Mouse (Mus musculus): Measurements from ENCODE around the gene Hs3st4. TPM values are rescaled to one million over a fixed set of nuclear protein-coding genes. Genes with fewer than 3 reads are reported as not detected.

Gene Hs3st4
- polyA plus RNA-seq, 1 experiment from 2014 or later, result 7.6 TPM

DNA sequence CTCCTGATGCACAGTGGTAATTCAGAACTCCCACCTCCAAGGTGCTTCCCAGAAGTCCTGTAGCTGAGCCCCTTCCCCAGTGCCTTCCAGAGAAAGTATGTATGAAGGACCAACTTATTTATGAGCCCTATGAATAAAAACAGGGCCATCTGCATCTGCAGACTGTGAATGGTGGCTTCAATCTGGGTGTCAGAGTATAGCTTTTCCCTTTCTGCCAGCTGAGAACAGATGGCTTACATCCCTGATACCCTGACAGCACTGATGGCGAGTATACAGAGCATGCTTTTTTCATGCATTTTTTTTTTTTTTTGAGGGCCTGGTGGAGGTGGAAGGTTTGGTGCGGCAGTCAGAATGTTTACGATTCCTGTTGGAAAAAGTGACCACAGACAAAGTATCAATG is 375.4 kb downstream of the Hs3st4 start:
- Histone ChIP-seq H3K27ac (no peak overlapping the region), H3K9ac (replicated peaks) (no peak overlapping the region), H3K9me3 (no peaks in the 10 kb centered on the region), H3K36me3 (no peaks in the 10 kb centered on the region), H3K4me3 (replicated peaks) (no peak overlapping the region), H3K27me3 (no peaks in the 10 kb centered on the region), H3K4me1 (replicated peaks) (0 out of 2 replicates have a peak, but pooled peaks cover 3% of the 10 kb centered on the region), H3K4me2 (replicated peaks) (no peak overlapping the region)
- no peak for ATAC-seq
- 83% methylated on average over 3 of the region's 3 CpGs for WGBS

DNA sequence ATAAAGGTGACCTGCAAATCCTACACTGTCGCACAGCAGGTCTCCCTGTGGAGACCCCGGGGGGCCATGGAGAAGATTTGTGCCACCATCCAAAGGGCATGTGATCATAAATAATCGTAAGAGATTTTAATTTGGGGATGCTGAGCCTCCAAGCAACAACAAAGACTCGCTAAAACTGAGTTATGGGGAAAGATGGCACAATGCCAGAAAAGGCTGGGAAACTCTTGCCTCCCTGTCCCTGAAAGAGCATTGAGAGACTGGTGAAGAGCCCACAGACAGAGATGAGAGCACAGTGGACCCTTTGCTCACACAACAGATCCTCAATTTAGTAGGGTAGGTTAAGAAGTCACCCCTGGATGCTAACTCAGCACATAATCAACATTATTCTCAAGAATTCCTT is 377.2 kb downstream of the Hs3st4 start:
- H3K4me2 ChIP-seq (replicated peaks), result no peak overlapping the region
- H3K9ac ChIP-seq (replicated peaks), result no peak overlapping the region
- H3K4me1 ChIP-seq (replicated peaks), result 0 out of 2 replicates have a peak, but pooled peaks cover 3% of the 10 kb centered on the region
- no peaks in the 10 kb centered on the region for H3K27me3 ChIP-seq
- no peaks in the 10 kb centered on the region for H3K9me3 ChIP-seq
- H3K36me3 ChIP-seq, result no peaks in the 10 kb centered on the region
- H3K27ac ChIP-seq, result no peak overlapping the region
- no peak overlapping the region for H3K4me3 ChIP-seq (replicated peaks)
- 78% methylated on average over 4 of the region's 4 CpGs for WGBS
- no peak for ATAC-seq

DNA sequence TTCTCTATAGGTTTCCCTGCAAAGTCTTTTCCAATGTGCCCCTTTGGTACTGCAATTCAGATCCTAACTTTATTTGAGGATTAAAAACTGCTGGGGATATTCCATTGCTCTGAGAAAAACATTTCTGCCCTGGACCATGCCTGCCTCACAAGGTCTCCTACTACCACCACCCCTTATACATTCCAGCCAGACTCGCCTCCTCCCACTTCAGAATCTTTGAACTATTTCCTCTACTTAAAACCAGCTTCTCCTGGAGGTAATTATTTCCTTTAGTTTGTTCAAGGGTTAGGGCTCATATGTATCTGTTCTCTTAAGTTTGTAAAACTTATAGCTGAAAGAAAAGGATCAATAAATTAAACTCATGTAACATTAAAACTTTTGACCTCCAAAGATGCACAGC is 389.6 kb downstream of the Hs3st4 start:
- no peak overlapping the region for H3K4me3 ChIP-seq (replicated peaks)
- no peak for ATAC-seq
- WGBS, result 87% methylated on average over 1 of the region's 1 CpGs
- H3K9me3 ChIP-seq, result no peaks in the 10 kb centered on the region
- no peaks in the 10 kb centered on the region for H3K27me3 ChIP-seq
- no peaks in the 10 kb centered on the region for H3K4me1 ChIP-seq (replicated peaks)
- H3K4me2 ChIP-seq (replicated peaks), result no peak overlapping the region
- no peak overlapping the region for H3K9ac ChIP-seq (replicated peaks)
- H3K27ac ChIP-seq, result no peak overlapping the region
- H3K36me3 ChIP-seq, result no peaks in the 10 kb centered on the region

- no peak overlapping the region for H3K9ac ChIP-seq (replicated peaks)
- H3K27me3 ChIP-seq, result no peaks in the 10 kb centered on the region
- H3K4me3 ChIP-seq (replicated peaks), result no peak overlapping the region
- no peak overlapping the region for H3K27ac ChIP-seq
- no peaks in the 10 kb centered on the region for H3K4me1 ChIP-seq (replicated peaks)
- H3K36me3 ChIP-seq, result no peaks in the 10 kb centered on the region
- 97% methylated on average over 2 of the region's 2 CpGs for WGBS
- no peak for ATAC-seq
- no peaks in the 10 kb centered on the region for H3K9me3 ChIP-seq
- H3K4me2 ChIP-seq (replicated peaks), result no peak overlapping the region
Observed at GRCm38 (mm10) chr7:124372697-124373096, 390.0 kb downstream of the Hs3st4 start.

DNA sequence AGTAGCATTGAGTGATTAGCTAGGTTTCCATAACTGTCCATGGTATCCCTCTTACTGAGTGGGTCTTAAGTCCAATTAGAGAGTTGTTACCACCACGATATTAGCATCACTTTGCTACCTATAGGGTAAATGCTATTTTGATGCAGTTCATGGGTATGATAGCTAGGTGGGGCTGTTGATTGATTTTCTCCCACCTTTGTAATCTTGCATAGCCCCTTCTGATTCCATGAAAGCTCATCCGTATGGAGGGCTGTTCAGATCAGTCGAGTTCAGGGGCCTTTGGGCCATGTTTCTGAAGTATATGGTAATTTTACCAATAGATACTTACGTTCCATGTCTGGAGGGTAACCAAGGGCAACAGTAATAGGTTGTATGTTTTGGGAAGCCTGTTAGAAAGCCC is 400.8 kb downstream of the Hs3st4 start:
- no peak overlapping the region for H3K27ac ChIP-seq
- no peak overlapping the region for H3K9ac ChIP-seq (replicated peaks)
- H3K27me3 ChIP-seq, result no peaks in the 10 kb centered on the region
- H3K9me3 ChIP-seq, result no peaks in the 10 kb centered on the region
- 0 out of 2 replicates have a peak, but pooled peaks have one; percentile 58 for ATAC-seq
- no peak overlapping the region for H3K4me3 ChIP-seq (replicated peaks)
- H3K36me3 ChIP-seq, result no peaks in the 10 kb centered on the region
- 26% methylated on average over 4 of the region's 4 CpGs for WGBS
- no peak overlapping the region for H3K4me2 ChIP-seq (replicated peaks)
- peaks cover 10% of the 10 kb centered on the region; the same call in 1 of the 2 replicates for H3K4me1 ChIP-seq (replicated peaks)

DNA sequence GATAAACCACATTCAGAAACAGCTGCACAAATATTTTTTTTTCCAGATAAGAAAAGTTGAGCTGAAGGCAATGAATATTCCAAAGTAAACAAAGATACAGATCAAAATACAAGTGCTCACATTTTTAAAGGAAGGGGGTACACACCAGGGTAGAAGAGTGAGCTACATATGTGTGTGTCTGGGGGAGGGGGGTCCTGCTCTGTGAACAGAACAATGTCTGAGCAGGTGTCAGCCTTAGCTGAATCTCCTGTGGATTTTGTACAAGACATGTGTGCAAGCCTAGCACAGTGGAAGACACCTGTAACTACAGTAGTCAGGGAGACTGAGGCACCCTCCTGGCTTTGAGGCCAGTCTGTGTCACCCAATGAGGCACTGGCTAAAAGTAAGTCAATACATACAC is 416.5 kb downstream of the Hs3st4 start:
- ATAC-seq, result no peak
- no peaks in the 10 kb centered on the region for H3K4me1 ChIP-seq (replicated peaks)
- no peaks in the 10 kb centered on the region for H3K36me3 ChIP-seq
- H3K9me3 ChIP-seq, result no peaks in the 10 kb centered on the region
- no peaks in the 10 kb centered on the region for H3K27me3 ChIP-seq
- no peak overlapping the region for H3K9ac ChIP-seq (replicated peaks)
- no peak overlapping the region for H3K27ac ChIP-seq
- H3K4me3 ChIP-seq (replicated peaks), result no peak overlapping the region
- H3K4me2 ChIP-seq (replicated peaks), result no peak overlapping the region

DNA sequence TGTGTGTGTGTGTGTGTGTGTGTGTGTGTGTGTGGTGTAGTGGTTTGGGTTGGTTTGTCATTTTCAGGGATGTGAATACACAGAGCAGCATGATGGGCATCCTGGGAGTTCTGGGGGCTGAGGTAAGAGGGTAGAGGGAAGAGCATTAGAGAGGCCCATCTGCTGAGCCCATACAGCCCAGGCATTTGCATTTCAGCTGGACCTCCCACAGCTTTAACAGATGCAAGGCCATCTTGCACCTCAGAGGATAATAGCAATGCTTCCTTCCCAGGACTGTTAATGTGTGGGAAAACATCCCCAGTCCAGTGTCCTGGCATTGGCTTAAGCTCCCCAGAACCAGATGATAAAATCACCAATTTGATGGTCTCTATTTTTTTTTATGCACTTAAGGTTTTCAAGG is 444.3 kb downstream of the Hs3st4 start:
- no peak for ATAC-seq
- no peak overlapping the region for H3K4me3 ChIP-seq (replicated peaks)
- no peaks in the 10 kb centered on the region for H3K27me3 ChIP-seq
- no peaks in the 10 kb centered on the region for H3K36me3 ChIP-seq
- no peak overlapping the region for H3K27ac ChIP-seq
- no peaks in the 10 kb centered on the region for H3K9me3 ChIP-seq
- no peaks in the 10 kb centered on the region for H3K4me1 ChIP-seq (replicated peaks)
- H3K9ac ChIP-seq (replicated peaks), result no peak overlapping the region
- H3K4me2 ChIP-seq (replicated peaks), result no peak overlapping the region
